In the genomic region with DNA sequence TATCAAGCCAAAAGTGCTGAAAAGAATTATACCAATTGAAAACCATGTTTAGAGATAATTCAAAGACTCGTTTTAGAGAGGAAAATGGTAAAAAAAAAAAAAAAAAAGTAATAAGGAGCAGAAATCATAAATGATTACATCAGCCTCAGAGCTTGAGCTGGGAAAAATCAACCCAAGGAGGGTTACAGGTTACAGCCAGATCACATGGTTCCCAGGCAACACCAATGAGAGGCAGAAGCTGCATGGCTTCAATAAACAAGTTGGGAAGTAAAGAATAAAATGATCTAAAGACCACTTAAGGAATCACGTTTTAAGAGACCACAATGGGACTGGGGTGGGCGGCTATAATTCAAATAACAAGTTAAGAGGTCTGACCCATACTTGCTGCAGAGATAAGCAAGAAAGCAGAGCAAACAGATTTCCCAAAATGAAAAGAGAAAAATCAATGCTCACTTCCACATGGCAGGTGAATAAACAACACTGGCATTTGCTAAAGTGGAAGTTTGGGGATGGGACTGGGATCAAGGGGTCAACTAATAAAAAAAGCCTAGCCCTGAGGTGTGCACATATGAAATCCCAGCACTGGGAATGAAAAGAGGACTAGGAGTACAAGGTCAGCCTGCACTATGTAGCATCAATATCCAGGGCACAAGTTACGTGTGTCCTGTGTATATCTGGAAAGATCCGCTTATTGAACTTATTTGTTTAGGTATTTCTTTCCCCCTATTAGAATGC, we compare ENCODE assay signal across 8 mouse cellular contexts. TPM values are rescaled to one million over a fixed set of nuclear protein-coding genes. Genes with fewer than 3 reads are reported as not detected.
DNase-seq lines count a peak whose midpoint lies in the region; ATAC-seq lines count a peak whose summit lies in the region.

No protein-coding gene starts in this region.

- peaks cover 11% of the 10 kb centered on the region for H3K36me3 ChIP-seq in heart, embryonic 15.5 days
- peaks cover 5% of the 10 kb centered on the region for H3K36me3 ChIP-seq in hindbrain, embryonic 16.5 days (ENCODE audit: control insufficient read depth, insufficient read depth, low read length)
- H3K36me3 ChIP-seq in midbrain, embryonic 15.5 days (replicated peaks): peaks cover 7% of the 10 kb centered on the region; the same call in 1 of the 2 replicates

- peaks cover 13% of the 10 kb centered on the region for H3K4me1 ChIP-seq in heart, embryonic 15.5 days (replicated peaks)
- H3K4me1 ChIP-seq in hindbrain, embryonic 16.5 days (ENCODE audit: control insufficient read depth, insufficient read depth, low read depth, low read length): peaks cover 18% of the 10 kb centered on the region
- peaks cover 20% of the 10 kb centered on the region for H3K4me1 ChIP-seq in midbrain, embryonic 15.5 days

- no peak for ATAC-seq in heart, embryonic 15.5 days (replicated peaks; ENCODE audit: insufficient number of reproducible peaks, insufficient read depth, low FRiP score, low read depth)
- ATAC-seq in hindbrain, embryonic 16.5 days: no peak
- ATAC-seq in midbrain, embryonic 15.5 days (replicated peaks): no peak

- peak overlapping the region; percentile 65 for H3K4me2 ChIP-seq in heart, embryonic 15.5 days
- H3K4me2 ChIP-seq in hindbrain, embryonic 16.5 days (ENCODE audit: low read length): peak overlapping the region; percentile 70
- H3K4me2 ChIP-seq in midbrain, embryonic 15.5 days: peak overlapping the region; percentile 69

- WGBS in heart, embryonic 15.5 days: 68% methylated on average over 5 of the region's 5 CpGs
- WGBS in hindbrain, embryonic 16.5 days: 77% methylated on average over 5 of the region's 5 CpGs
- WGBS in midbrain, embryonic 15.5 days: 72% methylated on average over 5 of the region's 5 CpGs

- no peak overlapping the region for H3K27ac ChIP-seq in heart, embryonic 15.5 days
- no peak overlapping the region for H3K27ac ChIP-seq in hindbrain, embryonic 16.5 days (ENCODE audit: low read depth, low read length)
- no peak overlapping the region for H3K27ac ChIP-seq in midbrain, embryonic 15.5 days

- H3K4me3 ChIP-seq in heart, embryonic 15.5 days: peak overlapping the region; percentile 96
- H3K4me3 ChIP-seq in hindbrain, embryonic 16.5 days (ENCODE audit: low read length): peak overlapping the region; percentile 94
- peak overlapping the region; percentile 76 for H3K4me3 ChIP-seq in midbrain, embryonic 15.5 days

- no peaks in the 10 kb centered on the region for H3K9me3 ChIP-seq in heart, embryonic 15.5 days (replicated peaks)
- no peaks in the 10 kb centered on the region for H3K9me3 ChIP-seq in hindbrain, embryonic 16.5 days (ENCODE audit: control insufficient read depth, low read length)
- H3K9me3 ChIP-seq in midbrain, embryonic 15.5 days: no peaks in the 10 kb centered on the region

- H3K9ac ChIP-seq in heart, embryonic 15.5 days: no peak overlapping the region; the same call in 1 of the 2 replicates
- H3K9ac ChIP-seq in hindbrain, embryonic 16.5 days (ENCODE audit: low read depth, low read length): peak overlapping the region; percentile 5; the same call in 1 of the 2 replicates
- H3K9ac ChIP-seq in midbrain, embryonic 15.5 days: peak overlapping the region; percentile 81; the same call in 1 of the 2 replicates

- intact Hi-C loops in heart, postnatal 36 days (cut with DNase I): no loop called here

- DNase-seq in heart, postnatal 36 days: no peak
- DNase-seq in brain, adult 2 months (ENCODE audit: low read depth, low spot score): peak; percentile 5
- no peak for DNase-seq in adrenal gland, postnatal 4 days (ENCODE audit: low spot score in 2 of 2)
- no peak for DNase-seq in spleen, adult 12 weeks (ENCODE audit: low spot score)
- DNase-seq in urinary bladder, adult 2 months (ENCODE audit: low spot score): no peak

- H3K27me3 ChIP-seq in heart, embryonic 15.5 days: no peaks in the 10 kb centered on the region
- H3K27me3 ChIP-seq in hindbrain, embryonic 16.5 days (replicated peaks; ENCODE audit: control insufficient read depth, insufficient read depth, low read length): no peaks in the 10 kb centered on the region; the same call in 1 of the 2 replicates
- no peaks in the 10 kb centered on the region for H3K27me3 ChIP-seq in midbrain, embryonic 15.5 days (replicated peaks)

RNA-seq across cellular contexts. Expression of a gene that starts 1.5 kb away (rescaled TPM):
- 16.2 and 17.6 TPM in 2 replicates for polyA plus RNA-seq in heart, embryonic 15.5 days (2015; fragmentation: Nextera tagmentation; extraction: Ambion mirVana)
- 10 to 100 TPM; 17.7 to 17.8 TPM for total RNA-seq in heart, postnatal 36 days (2021)
- polyA plus RNA-seq in hindbrain, embryonic 16.5 days (2015; fragmentation: Nextera tagmentation; extraction: Ambion mirVana): 23.3 and 36.2 TPM in 2 replicates
- polyA plus RNA-seq in midbrain, embryonic 15.5 days (2015; fragmentation: Nextera tagmentation; extraction: Ambion mirVana): 42.1 and 43.9 TPM in 2 replicates
- 10 to 100 TPM; 44.5 to 45.6 TPM for total RNA-seq in adrenal gland, postnatal 4 days (2021)
- 20.5 and 23.0 TPM in 2 replicates for polyA plus RNA-seq in urinary bladder, adult 2 months (2012; rRNA removed)
